Mouse (Mus musculus): ENCODE measurements around the gene Fbxo21.

The Fbxo21 gene

GRCm38 (mm10) chr5:118025880-118026279 is 49.4 kb downstream of the Fbxo21 start:
- DNase-seq (ENCODE audit: low spot score), result no peak

- DNase-seq (ENCODE audit: low spot score), result no peak
Observed at GRCm38 (mm10) chr5:118026343-118026742, 49.8 kb downstream of the Fbxo21 start.

- DNase-seq (ENCODE audit: low spot score), result no peak
Observed at GRCm38 (mm10) chr5:118027101-118027697, 50.7 kb downstream of the Fbxo21 start.

- no peak for DNase-seq (ENCODE audit: low spot score)
Observed at GRCm38 (mm10) chr5:118027698-118028190, 51.2 kb downstream of the Fbxo21 start, which contains the start of gene Tesc. TSS of gene Tesc (plus strand) at chr5:118027743.

- DNase-seq (ENCODE audit: low spot score), result no peak
Observed at GRCm38 (mm10) chr5:118028191-118029034, 51.9 kb downstream of the Fbxo21 start.

- DNase-seq (ENCODE audit: low spot score), result no peak
Observed at GRCm38 (mm10) chr5:118029035-118029408, 52.5 kb downstream of the Fbxo21 start.

- no peak for DNase-seq (ENCODE audit: low spot score)
Observed at GRCm38 (mm10) chr5:118029420-118029819, 52.9 kb downstream of the Fbxo21 start.

GRCm38 (mm10) chr5:118030022-118030675 is 53.6 kb downstream of the Fbxo21 start:
- DNase-seq (ENCODE audit: low spot score), result no peak

- no peak for DNase-seq (ENCODE audit: low spot score)
Observed at GRCm38 (mm10) chr5:118031059-118031458, 54.5 kb downstream of the Fbxo21 start.

GRCm38 (mm10) chr5:118031508-118031907 is 55.0 kb downstream of the Fbxo21 start:
- DNase-seq (ENCODE audit: low spot score), result no peak

- DNase-seq (ENCODE audit: low spot score), result no peak
Observed at GRCm38 (mm10) chr5:118033328-118033727, 56.8 kb downstream of the Fbxo21 start.

- DNase-seq (ENCODE audit: low spot score), result no peak
Observed at GRCm38 (mm10) chr5:118033740-118034139, 57.2 kb downstream of the Fbxo21 start.

GRCm38 (mm10) chr5:118034632-118035031 is 58.1 kb downstream of the Fbxo21 start:
- no peak for DNase-seq (ENCODE audit: low spot score)

GRCm38 (mm10) chr5:118035786-118036185 is 59.3 kb downstream of the Fbxo21 start:
- DNase-seq (ENCODE audit: low spot score), result no peak

GRCm38 (mm10) chr5:118036888-118037797 is 60.6 kb downstream of the Fbxo21 start:
- no peak for DNase-seq (ENCODE audit: low spot score)

GRCm38 (mm10) chr5:118037798-118038484 is 61.4 kb downstream of the Fbxo21 start:
- no peak for DNase-seq (ENCODE audit: low spot score)

GRCm38 (mm10) chr5:118039241-118039668 is 62.7 kb downstream of the Fbxo21 start:
- DNase-seq (ENCODE audit: low spot score), result no peak

GRCm38 (mm10) chr5:118042599-118042998 is 66.1 kb downstream of the Fbxo21 start:
- DNase-seq (ENCODE audit: low spot score), result no peak

- no peak for DNase-seq (ENCODE audit: low spot score)
Observed at GRCm38 (mm10) chr5:118043761-118044160, 67.2 kb downstream of the Fbxo21 start.

- no peak for DNase-seq (ENCODE audit: low spot score)
Observed at GRCm38 (mm10) chr5:118044907-118045306, 68.4 kb downstream of the Fbxo21 start.

GRCm38 (mm10) chr5:118045385-118045784 is 68.9 kb downstream of the Fbxo21 start:
- DNase-seq (ENCODE audit: low spot score), result no peak
